Mouse (Mus musculus) common myeloid progenitor, adult 5-6 weeks (primary cell): ENCODE results near the gene Pde8b. TPM values are rescaled to one million over a fixed set of nuclear protein-coding genes. Genes with fewer than 3 reads are reported as not detected.
"Not testable (repeated sequence)": the region's sequence is repeated elsewhere in the genome, so short reads cannot be mapped to it uniquely, and the experiment has no call there.

Source experiments
- ATAC-seq: replicated peaks from 2 replicates; pipeline ENCODE4 v1.8.0; 2016; ENCODE audit warnings: low read depth, mild to moderate bottlenecking, moderate TSS enrichment, inconsistent platforms; ENCODE audit not compliant: poor library complexity, severe bottlenecking
- total RNA-seq: library from RNA; stranded (forward); fragments of 200-1000, 187-1606 nt; gene quantifications from 2 replicates; pipeline ENCODE4 v1.2.3, GENCODE M21; 2017

Pde8b gene
- total RNA-seq, 1 experiment from 2014 or later, result 0.87 TPM

DNA sequence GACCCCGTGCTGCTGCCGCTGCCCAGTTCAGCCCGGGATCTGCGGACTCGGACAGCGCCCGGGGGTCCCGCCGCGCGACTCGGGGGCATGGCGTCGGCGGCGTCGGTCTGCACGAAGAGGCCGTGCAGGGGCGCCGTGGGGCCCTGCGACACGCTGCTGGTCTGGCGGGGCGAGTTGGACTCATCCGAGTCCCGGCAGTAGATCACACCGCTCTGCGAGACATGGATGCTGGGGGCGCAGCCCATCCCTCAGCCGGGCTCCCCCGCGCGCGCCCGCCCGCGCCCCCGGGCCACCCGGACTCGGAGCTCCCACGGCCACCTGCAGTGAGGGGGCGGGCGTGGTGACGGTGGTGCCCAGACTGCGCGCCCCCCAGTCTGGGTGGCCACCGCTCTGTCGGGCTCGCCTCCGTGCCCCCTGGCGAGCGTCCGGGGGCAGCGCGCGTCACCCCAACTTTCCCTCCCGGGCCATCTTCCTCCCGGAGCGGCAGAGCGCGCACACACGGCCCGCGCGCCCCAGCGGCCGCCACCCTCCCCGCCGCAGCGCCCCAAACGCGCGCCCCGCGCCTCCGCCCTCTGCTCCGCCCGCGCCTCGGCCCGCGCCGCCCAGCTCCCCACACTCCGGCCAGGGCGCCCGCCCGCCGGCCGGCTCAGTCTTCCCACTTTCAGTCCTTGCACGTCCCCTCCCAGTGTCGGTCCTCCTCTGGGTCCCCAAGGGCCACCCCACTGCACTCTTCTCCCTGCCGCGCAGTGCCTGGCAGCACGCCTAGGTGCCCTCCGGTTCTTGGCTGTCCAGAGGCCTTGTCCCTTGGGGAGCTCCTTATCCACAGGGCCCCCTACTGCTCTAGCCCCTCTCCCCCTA lies 27.3 kb downstream of the Pde8b start:
- ATAC-seq, result no peak

DNA sequence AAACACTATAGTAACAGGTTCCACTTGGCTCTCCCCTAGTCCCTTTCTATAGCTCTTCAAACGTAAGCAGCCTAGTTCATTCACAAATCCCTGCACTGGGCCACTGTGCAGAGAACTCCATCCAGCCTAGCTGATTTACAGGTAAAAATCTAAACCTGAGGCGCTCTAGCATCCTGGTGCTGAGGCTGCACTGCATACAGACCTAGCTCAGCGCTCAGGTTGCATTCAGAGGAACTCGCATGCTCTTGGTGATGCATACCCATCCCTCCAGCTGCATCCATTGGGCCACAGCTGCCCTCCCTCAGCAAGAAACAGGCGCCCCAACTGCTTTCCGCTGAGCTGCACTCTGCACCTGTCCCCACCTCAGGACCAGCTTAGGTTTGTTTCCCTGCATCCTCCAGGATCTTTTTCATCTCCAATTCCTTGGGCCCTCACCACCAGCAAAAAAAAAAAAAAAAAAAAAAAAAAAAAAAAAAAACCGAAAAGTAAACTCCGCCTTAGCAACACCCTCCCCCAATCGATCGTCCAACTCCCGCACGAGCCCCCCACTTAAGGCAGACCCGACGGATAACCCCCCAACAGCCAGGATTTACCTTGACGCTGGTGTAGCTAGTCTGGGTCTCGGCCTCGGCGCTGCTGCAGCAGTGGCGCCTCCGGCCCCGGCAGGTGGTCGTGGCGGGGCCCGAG lies 28.1 kb downstream of the Pde8b start:
- no peak for ATAC-seq

DNA sequence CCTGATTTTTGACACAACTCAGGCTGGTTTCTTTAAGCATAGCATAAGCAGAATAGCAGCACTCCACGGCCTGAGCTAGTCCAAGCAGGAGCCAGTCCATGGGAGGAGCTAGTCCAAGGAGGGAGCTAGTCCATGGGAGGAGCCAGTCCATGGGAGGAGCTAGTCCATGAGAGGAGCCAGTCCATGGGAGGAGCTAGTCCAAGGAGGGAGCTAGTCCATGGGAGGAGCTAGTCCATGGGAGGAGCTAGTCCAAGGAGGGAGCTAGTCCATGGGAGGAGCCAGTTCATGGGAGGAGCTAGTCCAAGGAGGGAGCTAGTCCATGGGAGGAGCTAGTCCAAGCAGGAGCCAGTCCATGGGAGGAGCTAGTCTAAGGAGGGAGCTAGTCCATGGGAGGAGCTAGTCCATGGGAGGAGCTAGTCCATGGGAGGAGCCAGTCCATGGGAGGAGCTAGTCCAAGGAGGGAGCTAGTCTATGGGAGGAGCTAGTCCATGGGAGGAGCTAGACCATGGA lies 34.4 kb downstream of the Pde8b start:
- not testable (repeated sequence) for ATAC-seq

DNA sequence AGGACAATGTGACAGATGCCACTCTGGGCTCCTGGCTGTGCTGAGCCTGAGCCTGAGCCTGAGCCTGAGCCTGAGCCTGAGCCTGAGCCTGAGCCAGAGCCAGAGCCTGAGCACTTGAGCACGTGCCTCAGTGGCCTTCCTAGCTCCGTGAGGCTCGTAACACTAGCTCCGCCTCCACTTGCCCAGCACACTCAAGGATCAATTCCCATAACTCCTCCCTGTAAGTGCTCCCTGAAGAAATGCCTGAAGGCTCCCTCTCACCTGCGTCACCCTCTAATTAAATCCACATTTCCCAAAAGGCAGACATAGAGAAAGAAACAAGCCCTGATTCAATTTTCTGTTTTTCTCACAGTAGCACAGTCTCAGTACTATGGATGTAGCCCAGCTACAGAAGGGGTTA lies 37.8 kb downstream of the Pde8b start:
- ATAC-seq, result no peak

- ATAC-seq, result not testable (repeated sequence)
Measured at GRCm38 (mm10) chr13:95207301-95207700, 42.8 kb downstream of the Pde8b start.

- no peak for ATAC-seq
Measured at GRCm38 (mm10) chr13:95202151-95202758, 47.9 kb downstream of the Pde8b start.

- no peak for ATAC-seq
Measured at GRCm38 (mm10) chr13:95200817-95201216, 49.3 kb downstream of the Pde8b start.

DNA sequence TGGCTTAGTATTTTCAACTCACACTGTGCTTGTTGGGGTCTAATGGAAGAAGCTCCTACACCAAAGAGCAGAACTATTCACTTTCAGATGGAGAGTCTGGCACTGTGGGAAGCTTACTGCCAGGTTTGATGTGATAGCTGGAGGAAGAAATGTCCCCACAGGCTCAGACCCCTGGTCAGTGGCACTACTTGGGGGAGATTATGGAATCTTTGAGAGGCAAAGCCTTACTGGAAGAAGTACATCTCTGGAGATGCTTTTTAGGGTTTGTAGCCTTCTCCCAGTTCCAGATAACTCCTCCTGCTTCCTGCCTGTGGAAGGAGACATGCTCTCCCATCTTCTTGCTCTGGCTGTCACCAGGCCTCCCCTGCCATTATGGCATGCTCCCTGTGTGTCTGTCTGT lies 50.1 kb downstream of the Pde8b start:
- ATAC-seq, result no peak

DNA sequence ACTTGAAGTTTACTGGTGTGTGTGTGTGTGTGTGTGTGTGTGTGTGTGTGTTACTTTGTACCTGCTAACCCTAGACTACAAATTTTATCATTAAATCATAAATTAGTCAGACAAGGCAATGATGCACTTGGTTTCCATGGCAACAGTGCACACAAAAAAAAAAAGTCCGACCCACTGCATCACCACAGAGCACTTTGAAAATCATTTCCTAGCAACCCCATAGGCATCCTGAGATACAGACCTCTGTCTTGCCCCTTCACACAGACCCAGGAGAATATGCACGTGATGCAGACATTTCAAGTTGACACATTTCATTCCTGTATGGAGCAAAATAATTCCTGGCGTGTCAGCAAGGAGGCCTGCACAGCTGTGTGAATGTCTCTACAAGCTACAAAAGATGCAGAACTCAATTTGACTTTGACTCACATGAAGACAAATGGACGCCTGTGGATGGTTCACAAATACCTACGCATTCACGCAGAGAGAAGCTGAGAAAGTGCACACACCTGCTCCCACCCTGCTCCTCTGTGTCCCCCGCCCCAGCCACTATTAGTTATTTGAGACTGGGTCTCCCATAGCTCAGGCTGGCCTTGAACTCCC lies 53.9 kb downstream of the Pde8b start:
- ATAC-seq, result no peak

GRCm38 (mm10) chr13:95191951-95192350 lies 58.2 kb downstream of the Pde8b start:
- no peak for ATAC-seq

DNA sequence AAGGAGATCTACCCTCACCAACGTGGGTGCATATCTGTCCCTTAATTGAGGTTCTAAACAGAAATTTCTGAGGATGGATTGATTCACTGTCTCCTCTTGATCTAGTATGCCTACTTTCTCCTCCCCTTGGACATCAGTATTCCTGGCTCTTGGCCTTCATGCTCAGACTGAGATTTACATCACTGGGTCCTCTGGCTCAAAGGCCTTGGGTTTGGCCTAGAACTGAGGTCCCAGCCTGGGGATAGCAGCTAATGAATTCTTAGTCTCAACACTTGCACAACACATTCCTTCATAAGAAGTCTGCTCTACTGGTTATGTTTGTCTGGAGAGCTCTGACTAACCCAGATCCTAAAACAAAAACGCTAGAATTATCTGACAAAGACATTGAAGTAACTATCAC lies 61.0 kb downstream of the Pde8b start:
- no peak for ATAC-seq

DNA sequence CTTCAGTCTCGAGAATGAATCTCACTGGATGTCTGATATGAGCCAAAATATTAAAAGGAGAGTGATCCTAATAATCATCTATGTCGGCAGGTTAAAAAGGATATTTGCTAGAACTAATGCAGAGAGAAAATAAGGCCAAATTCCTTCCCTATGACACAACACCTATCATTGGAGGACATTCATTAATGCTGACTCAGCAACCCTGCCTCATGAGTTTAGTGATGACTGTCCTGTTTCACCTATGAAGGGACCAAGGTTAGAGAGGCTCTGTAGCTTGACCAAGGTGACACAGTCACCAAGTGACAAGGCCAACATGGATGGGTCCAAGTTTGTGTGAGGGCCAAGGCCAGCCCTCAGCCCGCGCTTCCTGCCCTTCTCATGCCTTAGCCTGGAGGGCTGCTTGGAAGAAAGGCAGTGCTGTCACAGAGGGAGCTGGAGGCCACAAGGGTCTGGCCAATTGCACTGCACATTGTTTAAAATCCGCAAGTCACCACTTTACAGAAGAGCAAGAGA lies 62.9 kb downstream of the Pde8b start:
- no peak for ATAC-seq

DNA sequence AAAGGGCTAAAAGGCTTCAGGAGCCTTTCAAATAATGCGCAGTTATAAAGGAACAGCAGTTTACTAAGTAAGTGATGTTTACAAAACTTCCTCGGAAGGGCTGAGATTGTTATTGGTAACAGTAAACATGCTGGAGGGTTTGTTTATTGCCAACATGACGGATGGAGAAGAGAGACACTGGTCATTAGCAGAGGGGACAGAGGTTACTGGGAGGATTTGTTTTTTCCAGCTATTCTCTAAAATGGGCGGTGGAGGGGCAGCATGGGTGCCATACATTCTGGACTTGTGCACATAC lies 63.4 kb downstream of the Pde8b start:
- ATAC-seq, result no peak

DNA sequence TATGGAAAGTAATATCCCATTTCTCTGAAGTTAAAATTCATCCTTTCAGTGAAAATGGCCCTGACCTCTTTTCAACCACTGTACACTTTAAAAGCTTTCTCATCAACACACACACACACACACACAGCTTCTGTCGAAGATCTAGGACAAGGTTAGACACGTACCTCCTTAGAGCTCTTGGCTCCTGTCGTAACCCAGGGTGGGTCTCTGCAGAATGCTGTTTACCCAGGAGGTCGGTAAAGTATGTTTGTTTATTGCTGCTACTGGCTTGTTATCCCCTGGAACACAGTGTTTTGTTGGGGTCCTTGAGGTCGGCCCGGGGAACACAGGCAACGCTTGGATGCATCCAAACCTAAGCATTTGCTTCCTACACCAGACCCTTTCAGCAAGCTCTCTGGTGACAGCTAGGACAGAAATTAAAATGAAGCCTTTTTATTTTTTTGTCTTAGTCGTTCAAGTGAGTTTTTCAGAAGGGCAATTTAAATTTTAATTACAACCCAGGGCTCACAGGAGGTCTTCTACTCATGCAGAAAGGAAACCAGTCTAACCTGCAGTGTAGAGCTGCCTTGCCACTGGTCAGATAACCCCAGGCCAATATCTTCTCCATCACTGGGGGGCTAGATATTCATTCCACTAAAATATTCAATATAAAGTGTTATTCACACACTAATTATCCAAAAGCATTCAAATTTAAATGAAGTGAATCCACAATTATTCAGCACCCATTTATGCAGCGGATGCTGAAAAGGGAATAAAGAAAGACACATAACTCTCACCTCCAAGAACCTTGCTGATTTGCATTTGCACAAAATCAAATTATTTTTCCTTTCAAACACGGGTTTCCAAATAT lies 64.0 kb downstream of the Pde8b start:
- no peak for ATAC-seq

DNA sequence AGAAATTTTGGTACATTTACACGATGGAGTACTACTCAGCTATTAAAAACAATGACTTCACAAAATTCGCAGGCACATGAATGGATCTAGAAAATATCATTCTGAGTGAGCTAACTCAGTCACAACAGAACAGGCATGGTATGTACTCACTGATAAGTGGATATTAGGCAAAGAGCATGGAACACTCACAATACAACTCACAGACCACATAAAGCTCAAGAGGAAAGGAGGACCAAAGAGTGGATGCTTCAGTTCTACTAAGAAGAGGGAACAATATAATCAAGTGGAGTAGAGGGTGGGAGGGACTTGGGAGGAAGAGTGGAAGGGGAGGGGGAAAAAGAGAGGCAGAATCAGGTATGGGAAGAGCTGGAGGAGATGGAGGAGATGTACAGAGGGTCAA lies 66.5 kb downstream of the Pde8b start:
- no peak for ATAC-seq

DNA sequence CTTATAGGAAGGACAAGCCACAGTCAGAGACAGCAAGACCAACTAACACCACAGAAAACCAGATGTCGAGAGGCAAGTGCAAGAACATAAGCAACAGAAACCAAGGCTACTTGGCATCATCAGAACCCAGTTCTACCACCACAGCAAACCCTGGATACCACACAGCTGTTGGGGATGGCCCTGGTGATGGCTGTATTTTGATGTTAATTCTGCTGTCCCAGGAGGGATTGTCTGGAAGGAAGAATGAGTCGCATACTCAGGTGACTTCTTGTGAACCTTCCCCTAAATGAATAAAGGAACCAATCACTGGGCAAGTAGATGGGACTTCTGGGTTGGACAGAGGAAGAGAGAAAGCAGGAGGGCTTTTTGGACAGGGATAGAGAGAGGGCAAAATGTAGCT lies 69.9 kb downstream of the Pde8b start:
- no peak for ATAC-seq

DNA sequence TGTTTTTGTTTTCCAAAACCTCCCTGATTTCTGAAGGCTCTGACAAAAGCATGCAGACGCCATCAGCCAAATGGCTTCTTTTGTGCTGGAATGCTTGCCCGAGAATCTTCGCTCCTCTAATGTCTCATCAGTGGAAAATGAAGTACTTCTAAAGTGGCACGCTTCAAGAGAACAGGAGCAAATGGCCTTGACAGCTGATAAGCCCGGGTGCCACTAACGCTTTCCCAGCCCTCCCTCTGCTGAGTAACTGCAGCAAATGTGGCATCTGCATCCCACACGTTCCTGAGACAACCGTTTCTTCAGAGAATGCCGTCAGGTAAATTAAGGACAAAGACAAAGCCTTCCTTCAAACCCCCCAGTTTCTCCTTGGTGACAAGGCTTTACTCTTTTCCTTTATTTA lies 72.8 kb downstream of the Pde8b start:
- ATAC-seq, result no peak

- no peak for ATAC-seq
Measured at GRCm38 (mm10) chr13:95176399-95176798, 73.7 kb downstream of the Pde8b start.

DNA sequence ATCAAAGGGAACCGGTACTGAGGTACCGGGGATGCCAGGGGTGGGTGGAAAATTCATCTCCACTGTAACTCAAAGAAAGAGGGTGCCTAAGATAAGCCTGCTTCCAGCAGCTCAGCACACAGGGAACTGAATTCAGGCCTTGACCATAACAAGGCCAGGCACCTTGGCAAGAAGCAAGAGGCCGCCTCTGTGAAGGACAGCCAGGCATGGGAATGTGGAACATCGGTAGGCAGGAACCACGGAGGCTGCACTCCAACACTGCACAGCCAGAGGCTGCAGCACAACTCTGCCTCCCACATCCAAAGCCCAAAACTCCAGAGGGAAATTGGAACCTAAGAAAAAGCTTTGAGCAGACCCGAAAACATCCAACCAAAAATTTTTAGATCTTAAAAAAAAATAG lies 75.9 kb downstream of the Pde8b start:
- no peak for ATAC-seq

- ATAC-seq, result no peak
Measured at GRCm38 (mm10) chr13:95172346-95172745, 77.8 kb downstream of the Pde8b start.
